Mouse (Mus musculus): ENCODE data around the gene Xndc1. TPM values are rescaled to one million over a fixed set of nuclear protein-coding genes. Genes with fewer than 3 reads are reported as not detected.
A peak's percentile ranks its signal among the peaks of the same experiment; 100 is the strongest.
"Not testable (repeated sequence)": the region's sequence is repeated elsewhere in the genome, so short reads cannot be mapped to it uniquely, and the experiment has no call there.

The Xndc1 gene
- polyA plus RNA-seq, 1 experiment = 18.9 TPM

GRCm38 (mm10) chr7:102034904-102035303 lies 30.4 kb upstream of the Xndc1 start:
- H3K4me1 ChIP-seq (ENCODE audit: control insufficient read depth, insufficient read depth, low read length) = no peaks in the 10 kb centered on the region
- 87% methylated on average over 1 of the region's 1 CpGs for WGBS
- no peak overlapping the region for H3K4me3 ChIP-seq (replicated peaks; ENCODE audit: extremely low read depth, low read depth, low read length)
- DNase-seq = no peak
- TF ChIP-seq CTCF (IDR thresholded peaks at IDR 0.05; ENCODE audit: insufficient read depth, low read length) (no peak), POLR2A (IDR thresholded peaks at IDR 0.05; ENCODE audit: borderline replicate concordance, extremely low read depth, low read depth, low read length) (no peak)

- no peak for TF ChIP-seq CTCF (IDR thresholded peaks at IDR 0.05; ENCODE audit: insufficient read depth, low read length)
- TF ChIP-seq POLR2A (IDR thresholded peaks at IDR 0.05; ENCODE audit: borderline replicate concordance, extremely low read depth, low read depth, low read length) = no peak
- DNase-seq = no peak
- Histone ChIP-seq H3K4me1 (ENCODE audit: control insufficient read depth, insufficient read depth, low read length) (no peaks in the 10 kb centered on the region), H3K4me3 (replicated peaks; ENCODE audit: extremely low read depth, low read depth, low read length) (no peak overlapping the region)
- WGBS = 65% methylated on average over 2 of the region's 2 CpGs
Observed at GRCm38 (mm10) chr7:102035534-102035933, 29.8 kb upstream of the Xndc1 start.

GRCm38 (mm10) chr7:102037318-102037717 lies 28.0 kb upstream of the Xndc1 start:
- no peak overlapping the region for H3K4me3 ChIP-seq (replicated peaks; ENCODE audit: extremely low read depth, low read depth, low read length)
- no peak for DNase-seq
- 90% methylated on average over 3 of the region's 3 CpGs for WGBS
- H3K4me1 ChIP-seq (ENCODE audit: control insufficient read depth, insufficient read depth, low read length) = no peaks in the 10 kb centered on the region
- TF ChIP-seq CTCF (IDR thresholded peaks at IDR 0.05; ENCODE audit: insufficient read depth, low read length) (no peak), POLR2A (IDR thresholded peaks at IDR 0.05; ENCODE audit: borderline replicate concordance, extremely low read depth, low read depth, low read length) (no peak)

- TF ChIP-seq CTCF (IDR thresholded peaks at IDR 0.05; ENCODE audit: insufficient read depth, low read length) (no peak), POLR2A (IDR thresholded peaks at IDR 0.05; ENCODE audit: borderline replicate concordance, extremely low read depth, low read depth, low read length) (no peak)
- no peak for DNase-seq
- Histone ChIP-seq H3K4me1 (ENCODE audit: control insufficient read depth, insufficient read depth, low read length) (no peaks in the 10 kb centered on the region; the same call in 1 of the 2 replicates), H3K4me3 (replicated peaks; ENCODE audit: extremely low read depth, low read depth, low read length) (no peak overlapping the region)
- 52% methylated on average over 2 of the region's 2 CpGs for WGBS
Observed at GRCm38 (mm10) chr7:102042314-102042713, 23.0 kb upstream of the Xndc1 start.

DNA sequence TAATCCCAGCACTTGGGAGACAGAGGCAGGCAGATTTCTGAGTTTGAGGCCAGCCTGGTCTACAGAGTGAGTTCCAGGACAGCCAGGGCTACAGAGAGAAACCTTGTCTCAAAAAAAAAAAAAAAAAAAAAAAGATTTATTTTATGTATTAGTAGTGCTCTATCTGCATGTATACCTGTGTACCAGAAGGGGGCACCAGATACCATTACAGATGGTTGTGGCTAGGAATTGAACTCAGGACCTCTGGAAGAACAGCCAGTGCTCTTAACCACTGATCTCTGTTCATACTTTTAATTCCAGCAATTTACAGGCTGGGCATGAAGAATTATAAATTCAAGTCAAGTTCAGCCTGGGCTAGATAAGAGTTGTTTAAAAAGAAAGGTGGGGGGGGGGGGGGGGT lies 16.8 kb upstream of the Xndc1 start:
- H3K4me1 ChIP-seq (ENCODE audit: control insufficient read depth, insufficient read depth, low read length); H3K4me3 ChIP-seq (replicated peaks; ENCODE audit: extremely low read depth, low read depth, low read length); DNase-seq: not testable (repeated sequence)

- DNase-seq = no peak
- 85% methylated on average over 3 of the region's 3 CpGs for WGBS
- TF ChIP-seq CTCF (IDR thresholded peaks at IDR 0.05; ENCODE audit: insufficient read depth, low read length) (no peak), POLR2A (IDR thresholded peaks at IDR 0.05; ENCODE audit: borderline replicate concordance, extremely low read depth, low read depth, low read length) (no peak)
- H3K4me1 ChIP-seq (ENCODE audit: control insufficient read depth, insufficient read depth, low read length) = peaks cover 8% of the 10 kb centered on the region
- H3K4me3 ChIP-seq (replicated peaks; ENCODE audit: extremely low read depth, low read depth, low read length) = no peak overlapping the region
Observed at GRCm38 (mm10) chr7:102061353-102061752, 4.0 kb upstream of the Xndc1 start.

DNA sequence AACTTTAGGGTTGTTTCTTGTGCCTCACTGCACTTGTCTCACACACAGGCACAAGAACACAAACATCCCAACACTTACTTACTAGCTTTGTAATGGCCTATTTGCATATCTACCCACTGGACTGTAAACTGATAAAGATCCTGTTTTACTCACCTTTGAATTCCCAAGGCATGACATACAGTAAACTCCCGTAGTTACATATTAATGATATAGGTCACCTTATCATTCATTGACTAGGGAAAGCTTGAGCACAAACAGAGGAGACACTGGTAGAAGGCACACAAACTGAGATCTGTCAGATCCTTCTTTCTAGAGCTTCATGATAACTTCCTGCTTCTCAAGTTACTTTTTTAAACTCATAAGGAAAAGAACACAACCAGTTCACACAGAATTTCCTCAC lies 3.1 kb upstream of the Xndc1 start:
- DNase-seq = no peak

GRCm38 (mm10) chr7:102063891-102064290 lies 1.4 kb upstream of the Xndc1 start:
- Histone ChIP-seq H3K4me3 (replicated peaks; ENCODE audit: extremely low read depth, low read depth, low read length) (no peak overlapping the region), H3K4me1 (ENCODE audit: control insufficient read depth, insufficient read depth, low read length) (peaks cover 8% of the 10 kb centered on the region)
- TF ChIP-seq CTCF (IDR thresholded peaks at IDR 0.05; ENCODE audit: insufficient read depth, low read length) = no peak
- TF ChIP-seq POLR2A (IDR thresholded peaks at IDR 0.05; ENCODE audit: borderline replicate concordance, extremely low read depth, low read depth, low read length) = no peak
- DNase-seq = no peak
- 61% methylated on average over 9 of the region's 9 CpGs for WGBS

More for the DNA sequence above, 3.1 kb upstream of the Xndc1 start:
- Histone ChIP-seq H3K4me1 (ENCODE audit: control insufficient read depth, insufficient read depth, low read length) (peaks cover 8% of the 10 kb centered on the region), H3K4me3 (replicated peaks; ENCODE audit: extremely low read depth, low read depth, low read length) (no peak overlapping the region)
- TF ChIP-seq POLR2A (IDR thresholded peaks at IDR 0.05; ENCODE audit: borderline replicate concordance, extremely low read depth, low read depth, low read length) (no peak), CTCF (IDR thresholded peaks at IDR 0.05; ENCODE audit: insufficient read depth, low read length) (no peak)
- WGBS = 79% methylated on average over 1 of the region's 1 CpGs

DNA sequence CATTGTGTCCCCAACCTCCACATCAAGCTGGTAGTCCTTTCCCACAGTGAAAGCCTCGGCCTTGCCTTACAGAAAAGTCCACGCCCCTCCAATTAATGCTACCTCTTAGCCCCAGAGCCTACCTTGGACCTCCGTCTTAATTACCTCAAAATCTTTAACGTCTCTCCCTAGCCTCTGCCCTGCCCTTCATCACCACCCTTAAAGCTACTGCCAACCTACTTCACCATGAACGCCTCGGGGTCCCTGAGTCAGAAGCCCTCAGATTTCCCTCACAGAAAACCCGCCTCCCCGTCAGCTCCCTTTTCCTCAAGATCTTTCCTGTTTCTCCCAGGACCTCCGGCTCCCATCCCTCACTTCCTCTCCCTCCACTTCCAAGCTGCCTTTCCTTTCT lies 661 bp upstream of the Xndc1 start:
- no peak for TF ChIP-seq CTCF (IDR thresholded peaks at IDR 0.05; ENCODE audit: insufficient read depth, low read length)
- TF ChIP-seq POLR2A (IDR thresholded peaks at IDR 0.05; ENCODE audit: borderline replicate concordance, extremely low read depth, low read depth, low read length) = no peak
- WGBS = under 1% methylated on average over 9 of the region's 9 CpGs
- Histone ChIP-seq H3K4me3 (replicated peaks; ENCODE audit: extremely low read depth, low read depth, low read length) (peak overlapping the region; percentile 97), H3K4me1 (ENCODE audit: control insufficient read depth, insufficient read depth, low read length) (peaks cover 8% of the 10 kb centered on the region)
- peak; percentile 8 for DNase-seq

DNA sequence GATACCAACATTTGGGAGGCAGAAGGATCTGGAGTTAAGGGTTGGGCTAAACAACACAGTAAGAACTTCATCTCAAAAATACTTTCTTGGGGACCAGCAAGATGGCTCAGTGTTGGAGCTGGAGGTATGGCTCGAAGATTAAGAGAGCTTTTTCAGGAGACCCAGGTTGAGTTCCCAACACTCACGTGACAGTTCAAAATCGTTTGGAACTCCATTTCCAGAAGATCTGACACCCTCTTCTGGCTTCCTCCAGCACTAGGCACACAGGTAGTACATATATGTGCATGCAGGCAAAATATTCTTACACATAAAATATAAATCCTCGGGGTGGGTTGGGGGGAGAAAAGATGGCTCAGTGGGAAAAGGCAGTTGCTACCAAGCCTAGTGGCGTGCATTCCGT lies 1.1 kb downstream of the Xndc1 start:
- no peak for DNase-seq
- TF ChIP-seq CTCF (IDR thresholded peaks at IDR 0.05; ENCODE audit: insufficient read depth, low read length) = no peak
- TF ChIP-seq POLR2A (IDR thresholded peaks at IDR 0.05; ENCODE audit: borderline replicate concordance, extremely low read depth, low read depth, low read length) = no peak
- H3K4me1 ChIP-seq (ENCODE audit: control insufficient read depth, insufficient read depth, low read length) = peaks cover 8% of the 10 kb centered on the region
- no peak overlapping the region for H3K4me3 ChIP-seq (replicated peaks; ENCODE audit: extremely low read depth, low read depth, low read length)
- WGBS = 56% methylated on average over 6 of the region's 6 CpGs
